Mouse (Mus musculus) lung, adult 2 months (tissue): ENCODE measurements at regions not wholly inside any gene's neighbourhood (a gene's known extent, or its start where the extent isn't known, plus 50 kb on each side); places are given as distances from the start of the nearest gene placed in this dataset.
A peak's percentile ranks its signal among the peaks of the same experiment; 100 is the strongest.

Experiments
- DNase-seq: peaks from one replicate; pipeline ENCODE4 v3.0.0; 2022
- H3K4me1 ChIP-seq: fragments of 200-500 bp; 2 replicates; pipeline ENCODE4 v1.6.1; 2011; ENCODE audit warnings: low read length; ENCODE audit not compliant: control insufficient read depth, insufficient read depth
- H3K4me3 ChIP-seq: fragments of 200-500 bp; replicated peaks from 2 replicates; pipeline ENCODE3; 2011; ENCODE audit warnings: low read depth, mild to moderate bottlenecking, control low read depth, low read length; ENCODE audit errors: extremely low read depth
- CTCF ChIP-seq: fragments of 200-500 bp; IDR thresholded peaks from 2 replicates; pipeline ENCODE4 v1.5.1; 2011; ENCODE audit warnings: mild to moderate bottlenecking, low read length, control low read depth; ENCODE audit not compliant: insufficient read depth
- POLR2A ChIP-seq: fragments of 200-500 bp; IDR thresholded peaks from 2 replicates; pipeline ENCODE4 v1.6.1; 2011; ENCODE audit warnings: low read depth, mild to moderate bottlenecking, control low read depth, low read length, borderline replicate concordance; ENCODE audit errors: extremely low read depth
- WGBS: fragments of 180-500 bp; shearing (Covaris S2); methylation state at CpG from one replicate; pipeline ENCODE4 v1.1.7; 2018; 5-methylcytosine and 5-hydroxymethylcytosine counted together

GRCm38 (mm10) chrX:68313486-68313885 lies 364.9 kb upstream of the Fmr1 start:
- Histone ChIP-seq H3K4me3 (no peak overlapping the region), H3K4me1 (no peaks in the 10 kb centered on the region)
- TF ChIP-seq POLR2A (no peak), CTCF (peak; percentile 26; the same call in 1 of the 2 replicates)
- WGBS, result 23% methylated on average over 7 of the region's 7 CpGs
- peak; percentile 3 for DNase-seq
